Mouse (Mus musculus): Measurements from ENCODE around the gene Fam207a.

- no peak for TF ChIP-seq CTCF (IDR thresholded peaks at IDR 0.05; ENCODE audit: low read depth)
- no peak for TF ChIP-seq EP300 (IDR thresholded peaks at IDR 0.05; ENCODE audit: low read depth)
Observed at GRCm38 (mm10) chr10:77530140-77530539, 14.6 kb upstream of the Fam207a start, which contains the start of gene Itgb2.

Data from liver, postnatal 0 days (tissue).